Mouse (Mus musculus) spleen, postnatal 10 days (tissue): ENCODE results near the gene Iqce.

Experiments
- DNase-seq, 2 experiments: peaks; one replicate each; pipeline ENCODE4 v3.0.0; 2021 to 2022; ENCODE audit warnings: low spot score in 2 of 2

The Iqce gene

GRCm38 (mm10) chr5:140615321-140616109 lies 86.7 kb downstream of the Iqce start:
- DNase-seq, result no peak

GRCm38 (mm10) chr5:140614837-140615236 lies 87.3 kb downstream of the Iqce start:
- DNase-seq, result no peak

- DNase-seq, result no peak
Observed at GRCm38 (mm10) chr5:140614141-140614540, 88.0 kb downstream of the Iqce start.

- DNase-seq, result peak in 1 of 2 experiments; percentile 25
Observed at GRCm38 (mm10) chr5:140612191-140612590, 90.0 kb downstream of the Iqce start.
